Mouse (Mus musculus): ENCODE results near the gene Rab40b.
A peak's percentile ranks its signal among the peaks of the same experiment; 100 is the strongest.
"Not testable (repeated sequence)": the region's sequence is repeated elsewhere in the genome, so short reads cannot be mapped to it uniquely, and the experiment has no call there.

Rab40b gene

DNA sequence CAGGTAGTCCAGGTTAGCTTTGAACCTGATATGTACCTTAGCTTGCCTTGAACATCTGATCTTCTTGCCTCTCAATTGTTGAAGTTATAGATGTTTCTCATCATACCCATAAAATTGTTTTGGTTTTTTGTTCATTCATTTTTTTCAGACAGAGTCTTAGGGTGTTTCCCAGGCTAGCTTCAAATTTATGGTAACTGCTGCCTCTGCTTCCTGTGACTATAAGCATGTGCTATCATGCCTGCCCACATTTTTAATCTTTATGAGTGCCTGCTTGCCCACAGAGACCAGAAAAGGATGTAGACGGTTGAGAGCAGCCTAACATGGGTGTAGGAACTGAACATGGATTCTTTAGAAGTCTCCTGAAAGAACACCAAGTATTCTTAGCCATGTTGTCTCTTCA, 19.3 kb downstream of the Rab40b start:
- peak; percentile 79 for DNase-seq (ENCODE audit: low read depth)

GRCm38 (mm10) chr11:121367170-121367707, 20.8 kb downstream of the Rab40b start:
- no peak for DNase-seq (ENCODE audit: low read depth)

- peak; percentile 83 for DNase-seq (ENCODE audit: low read depth)
Observed at GRCm38 (mm10) chr11:121362212-121362611, 25.8 kb downstream of the Rab40b start.

GRCm38 (mm10) chr11:121354091-121354707, 33.9 kb downstream of the Rab40b start, which contains the start of gene Wdr45b:
Gene Wdr45b (minus strand): TSS chr11:121354445.
- peak; percentile 98 for DNase-seq (ENCODE audit: low read depth)

- peak; percentile 56 for DNase-seq (ENCODE audit: low read depth)
Observed at GRCm38 (mm10) chr11:121353326-121354090, 34.5 kb downstream of the Rab40b start.

DNA sequence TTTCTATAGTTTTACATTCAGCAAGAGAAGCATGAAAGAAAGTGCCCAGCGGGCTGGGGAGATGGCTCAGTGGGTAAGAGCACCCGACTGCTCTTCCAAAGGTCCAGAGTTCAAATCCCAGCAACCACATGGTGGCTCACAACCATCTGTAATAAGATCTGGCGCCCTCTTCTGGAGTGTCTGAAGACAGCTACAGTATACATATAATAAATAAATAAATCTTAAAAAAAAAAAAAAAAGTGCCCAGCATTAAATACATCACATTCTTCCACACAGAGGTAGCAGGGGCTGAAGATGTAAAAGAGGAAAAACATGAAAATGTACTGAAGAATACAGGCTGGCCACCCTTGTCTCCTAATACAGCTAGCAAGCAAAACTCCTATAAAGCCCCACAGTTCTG, 39.3 kb downstream of the Rab40b start:
- not testable (repeated sequence) for DNase-seq (ENCODE audit: low read depth)

- no peak for DNase-seq (ENCODE audit: low read depth)
Observed at GRCm38 (mm10) chr11:121348166-121348565, 39.9 kb downstream of the Rab40b start.

- DNase-seq (ENCODE audit: low read depth): no peak
Observed at GRCm38 (mm10) chr11:121347036-121347435, 41.0 kb downstream of the Rab40b start.

- DNase-seq (ENCODE audit: low read depth): peak; percentile 73
Observed at GRCm38 (mm10) chr11:121342423-121342822, 45.6 kb downstream of the Rab40b start.

GRCm38 (mm10) chr11:121340287-121340686, 47.8 kb downstream of the Rab40b start:
- DNase-seq (ENCODE audit: low read depth): no peak

DNA sequence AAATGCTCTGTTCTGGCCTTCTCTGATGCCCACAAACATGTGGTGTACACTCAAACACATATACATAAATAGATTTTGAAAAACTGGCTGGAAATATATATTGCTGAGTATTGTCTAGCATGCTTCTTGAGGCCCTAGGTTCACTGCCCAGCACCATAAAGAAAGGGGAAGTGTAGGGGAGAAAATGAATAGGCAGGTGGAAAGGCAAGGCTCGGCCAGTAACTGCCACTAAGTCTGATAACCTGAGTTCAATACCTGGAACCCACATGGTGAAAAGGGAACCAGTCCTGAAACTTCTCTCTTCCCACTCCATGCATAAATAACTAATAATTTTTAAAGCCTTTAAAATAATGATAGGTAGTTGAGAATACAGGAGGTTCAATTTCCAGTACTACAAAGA, 48.4 kb downstream of the Rab40b start:
- DNase-seq (ENCODE audit: low read depth): no peak

GRCm38 (mm10) chr11:121331641-121332040, 56.4 kb downstream of the Rab40b start:
- DNase-seq (ENCODE audit: low read depth): no peak

DNA sequence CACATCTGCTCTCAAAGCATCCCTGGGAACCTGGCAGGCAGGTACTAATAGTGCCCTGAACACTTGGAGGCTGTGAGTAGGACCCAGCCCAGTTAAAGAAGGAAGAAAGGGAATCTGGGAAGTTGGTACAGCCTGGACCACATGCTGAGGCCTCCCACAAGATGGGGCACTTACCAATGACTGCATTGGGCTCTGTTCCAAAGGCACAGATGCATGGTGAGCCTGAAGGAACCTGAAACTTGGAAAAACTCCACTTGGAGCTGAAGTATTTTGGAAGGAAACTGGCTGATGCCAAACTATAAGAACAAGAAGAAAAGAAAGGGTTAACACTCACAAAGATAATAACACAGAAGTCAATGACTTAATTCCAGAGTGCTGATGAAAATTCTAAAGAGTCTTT, 59.4 kb downstream of the Rab40b start:
- DNase-seq (ENCODE audit: low read depth): no peak

DNA sequence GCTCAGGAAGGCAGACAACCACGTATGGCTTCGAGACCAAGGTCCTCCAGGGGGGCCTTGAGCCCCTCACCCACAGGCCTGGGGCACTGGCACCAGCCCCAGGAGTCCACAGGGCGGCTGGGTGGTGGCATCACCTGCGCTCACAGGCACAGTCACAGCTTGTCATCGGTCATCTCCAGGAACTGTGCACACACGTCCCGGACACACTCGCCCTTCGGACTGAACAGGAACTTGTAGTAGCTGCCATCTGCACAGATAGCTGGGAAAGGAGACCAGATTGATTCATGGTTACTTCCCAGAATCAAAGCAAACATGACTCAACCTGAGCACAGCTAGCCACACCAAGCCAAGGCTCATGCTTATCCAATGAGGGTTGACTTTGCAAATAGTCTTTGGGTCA, 59.8 kb downstream of the Rab40b start:
- no peak for DNase-seq (ENCODE audit: low read depth)

DNA sequence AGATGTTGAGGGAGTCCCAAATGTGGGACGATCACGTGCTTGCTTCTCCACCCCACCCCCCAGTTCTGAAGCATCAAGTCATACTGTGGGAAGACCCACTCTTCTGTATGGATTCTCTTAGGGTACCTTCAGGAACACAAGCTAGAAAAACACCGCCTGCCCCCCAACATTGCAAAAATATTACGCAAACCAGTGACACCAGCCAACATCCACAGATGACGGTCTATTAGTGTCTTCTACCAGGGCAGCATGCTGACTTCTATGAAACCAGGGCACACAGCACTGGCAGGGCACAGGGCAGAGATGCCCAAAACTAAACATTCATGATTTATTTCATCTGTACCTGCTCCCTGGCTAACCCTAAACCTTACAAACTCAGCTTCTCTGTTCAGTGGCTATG, 61.4 kb downstream of the Rab40b start:
- no peak for DNase-seq (ENCODE audit: low read depth)

DNA sequence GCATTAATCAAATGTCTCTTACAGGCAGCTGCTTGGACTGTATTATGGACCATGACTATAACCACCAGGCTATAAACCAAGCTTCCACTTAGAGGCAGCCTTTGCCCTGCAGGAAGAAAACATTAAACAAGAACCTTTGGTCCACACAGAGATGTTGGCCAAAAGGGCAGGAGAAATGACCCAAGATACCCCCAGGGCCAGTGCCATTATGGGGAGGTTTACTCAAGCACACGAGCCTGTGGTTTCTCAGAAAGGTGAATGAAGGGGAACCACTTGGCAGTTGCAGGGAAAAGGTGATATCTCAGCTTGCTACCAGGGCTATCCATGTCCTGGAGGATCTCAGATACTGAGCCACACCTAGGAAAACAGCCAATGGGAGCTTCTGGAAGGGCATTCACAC, 62.0 kb downstream of the Rab40b start:
- DNase-seq (ENCODE audit: low read depth): no peak

DNA sequence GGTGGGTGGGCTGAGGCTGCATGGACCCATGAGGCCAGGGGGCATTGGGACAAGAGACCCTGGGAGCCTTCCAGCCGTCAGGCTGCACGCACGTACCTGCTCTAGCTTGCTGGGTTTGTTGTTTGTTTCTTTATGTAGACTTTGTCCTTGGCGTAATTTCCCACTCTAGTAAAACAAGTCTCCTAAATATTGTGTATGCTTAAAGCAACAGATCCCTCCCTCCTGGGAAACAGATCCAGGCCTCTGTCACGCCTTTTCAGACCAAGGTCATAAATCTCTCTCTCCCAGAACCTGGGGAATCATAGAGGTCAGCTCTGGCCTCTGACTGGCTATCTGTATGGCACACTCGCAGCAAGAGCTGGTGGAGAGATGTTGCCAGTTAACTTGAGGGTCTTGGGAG, 80.3 kb downstream of the Rab40b start:
- not testable (repeated sequence) for DNase-seq (ENCODE audit: low read depth)

- DNase-seq (ENCODE audit: low read depth): no peak
Observed at GRCm38 (mm10) chr11:121306608-121307007, 81.4 kb downstream of the Rab40b start.

Measured in 416B (cell line).